Mouse (Mus musculus): ENCODE results near the gene Ehmt1.
A peak's percentile ranks its signal among the peaks of the same experiment; 100 is the strongest.
"Not testable (repeated sequence)": the region's sequence is repeated elsewhere in the genome, so short reads cannot be mapped to it uniquely, and the experiment has no call there.

Gene Ehmt1

DNA sequence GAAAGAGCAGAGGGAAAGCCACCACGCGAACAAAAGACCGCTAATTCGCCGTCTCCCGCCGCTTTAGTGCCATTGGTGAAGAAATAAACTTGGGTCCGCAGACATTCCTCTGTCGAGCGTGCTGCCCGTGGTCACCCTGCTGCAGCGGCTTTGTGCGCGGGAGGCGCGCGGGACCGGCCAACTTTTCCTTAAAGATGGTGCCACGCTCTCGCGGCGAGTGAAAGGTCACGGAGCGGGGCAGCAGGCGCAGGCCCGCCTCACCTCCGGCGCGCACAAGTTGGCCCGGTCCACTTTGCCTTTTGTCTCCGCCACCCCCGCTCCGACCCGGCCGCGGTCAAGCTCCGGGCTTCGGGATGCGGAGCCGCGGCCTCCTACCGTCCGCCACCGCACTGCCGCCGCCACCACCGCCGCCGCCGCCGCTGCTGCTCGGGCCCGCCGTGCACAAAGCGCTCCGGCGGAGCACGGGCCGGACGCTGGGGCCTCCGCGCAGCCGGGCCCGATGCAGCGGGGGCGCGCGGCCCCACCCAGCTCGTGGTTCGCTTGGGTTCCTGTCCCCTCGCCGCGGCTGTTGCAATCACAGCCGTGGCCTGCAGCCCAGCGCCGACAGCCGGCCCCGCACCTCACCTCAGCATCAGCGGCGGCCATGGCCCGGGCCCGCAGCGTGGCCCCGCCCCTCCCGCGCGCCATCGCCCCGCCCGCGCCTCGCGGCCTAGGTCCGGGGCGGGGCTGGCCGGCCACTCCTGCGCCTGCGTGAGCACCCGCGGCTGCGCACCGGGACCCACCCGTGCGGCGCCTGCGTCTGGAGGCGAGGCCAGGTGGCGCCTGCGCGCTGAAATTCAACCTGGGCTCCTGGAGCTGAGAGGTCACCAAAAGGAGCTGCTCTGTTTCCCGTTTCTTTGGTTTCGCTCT lies at the start of gene Ehmt1:
Gene Ehmt1, minus strand, starts transcription at position 685 of the 909 bp plus-strand sequence.
- peak; percentile 89 to 94 for DNase-seq (ENCODE audit: low spot score in 2 of 2)

GRCm38 (mm10) chr2:24962304-24963000 lies 43.0 kb upstream of the Ehmt1 start, which contains the start of gene Dph7:
TSS of gene Dph7 (plus strand) at chr2:24962400.
- peak; percentile 79 to 86 for DNase-seq (ENCODE audit: low spot score in 2 of 2)

GRCm38 (mm10) chr2:24960910-24961309 lies 41.5 kb upstream of the Ehmt1 start:
- no peak for DNase-seq (ENCODE audit: low spot score in 2 of 2)

GRCm38 (mm10) chr2:24952537-24953055 lies 33.2 kb upstream of the Ehmt1 start:
- no peak for DNase-seq (ENCODE audit: low spot score in 2 of 2)

DNA sequence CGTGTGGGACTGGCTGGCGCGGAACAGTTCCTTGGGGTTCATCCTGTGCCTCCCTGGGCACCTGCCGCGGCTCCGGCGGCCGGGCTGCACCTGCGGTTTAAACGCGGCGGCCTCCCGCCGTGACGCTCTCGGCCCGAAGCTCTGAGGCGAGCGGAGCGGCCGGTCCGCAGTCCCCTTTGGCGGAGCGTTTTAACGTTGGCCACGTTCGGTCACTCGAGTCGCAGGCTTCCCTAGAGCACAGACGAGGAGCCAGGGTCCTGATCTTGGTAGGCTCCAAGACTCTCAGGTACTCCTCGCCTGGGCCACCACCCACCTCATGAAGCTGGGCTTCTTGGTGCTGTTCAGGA lies 30.7 kb upstream of the Ehmt1 start:
- no peak for DNase-seq (ENCODE audit: low spot score in 2 of 2)

DNA sequence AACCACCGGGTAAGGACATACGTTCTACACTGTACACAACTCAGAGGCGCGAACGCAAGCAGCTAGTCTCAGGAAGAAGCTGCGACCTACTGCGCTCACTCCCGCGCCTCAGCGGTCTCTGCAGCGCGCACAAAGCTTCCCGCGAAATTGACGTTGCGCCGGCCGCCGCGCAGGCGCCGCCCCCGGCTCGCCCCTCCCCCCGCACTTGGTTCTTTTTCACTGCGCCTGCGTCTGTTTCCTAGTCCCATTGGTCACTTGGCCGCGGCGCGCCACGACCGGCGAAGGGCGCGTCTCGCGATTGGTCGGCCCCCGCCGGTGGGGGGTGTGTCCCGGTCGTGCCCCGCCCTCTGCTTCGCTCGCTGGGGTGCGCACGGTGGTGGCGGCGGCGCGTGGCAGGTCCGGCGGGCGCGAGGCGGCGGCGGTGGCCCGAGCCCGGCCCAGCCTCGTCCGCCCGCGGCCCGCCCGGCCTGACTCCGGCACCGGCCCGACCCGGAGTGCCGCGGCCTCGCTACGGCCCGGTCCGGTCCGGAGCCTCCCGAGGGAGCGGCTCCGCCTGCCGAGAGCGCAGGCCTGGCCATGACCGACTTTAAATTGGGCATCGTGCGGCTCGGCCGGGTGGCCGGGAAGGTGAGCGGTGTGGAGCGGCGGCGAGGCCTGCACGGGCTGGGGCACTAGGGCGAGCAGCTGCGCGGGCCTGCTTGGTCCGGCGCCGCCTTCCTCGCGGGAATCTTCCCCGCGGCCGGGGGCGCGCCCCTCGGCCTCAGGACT lies 30.2 kb upstream of the Ehmt1 start, which contains the start of gene Zmynd19:
Gene Zmynd19, plus strand, starts transcription at position 372 of the 768 bp plus-strand sequence.
- peak; percentile 97 to 98 for DNase-seq (ENCODE audit: low spot score in 2 of 2)

DNA sequence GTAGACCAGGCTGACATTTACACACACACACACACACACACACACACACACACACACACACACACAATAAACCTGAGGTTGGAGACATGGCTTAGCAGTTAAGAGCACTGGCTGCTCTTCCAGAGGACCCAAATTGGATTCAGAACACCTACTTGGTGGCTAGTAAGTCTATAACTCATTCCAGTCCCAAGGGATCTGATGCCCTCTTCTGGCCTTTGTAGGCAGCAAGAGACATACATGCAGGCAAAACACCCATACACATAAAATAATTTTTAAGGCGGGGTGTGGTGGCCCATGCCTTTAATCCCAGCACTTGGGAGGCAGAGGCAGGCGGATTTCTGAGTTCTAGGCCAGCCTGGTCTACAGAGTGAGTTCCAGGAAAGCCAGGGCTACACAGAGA lies 24.9 kb upstream of the Ehmt1 start:
- DNase-seq (ENCODE audit: low spot score in 2 of 2) = not testable (repeated sequence)

GRCm38 (mm10) chr2:24942092-24942491 lies 22.7 kb upstream of the Ehmt1 start:
- DNase-seq (ENCODE audit: low spot score in 2 of 2) = no peak

DNA sequence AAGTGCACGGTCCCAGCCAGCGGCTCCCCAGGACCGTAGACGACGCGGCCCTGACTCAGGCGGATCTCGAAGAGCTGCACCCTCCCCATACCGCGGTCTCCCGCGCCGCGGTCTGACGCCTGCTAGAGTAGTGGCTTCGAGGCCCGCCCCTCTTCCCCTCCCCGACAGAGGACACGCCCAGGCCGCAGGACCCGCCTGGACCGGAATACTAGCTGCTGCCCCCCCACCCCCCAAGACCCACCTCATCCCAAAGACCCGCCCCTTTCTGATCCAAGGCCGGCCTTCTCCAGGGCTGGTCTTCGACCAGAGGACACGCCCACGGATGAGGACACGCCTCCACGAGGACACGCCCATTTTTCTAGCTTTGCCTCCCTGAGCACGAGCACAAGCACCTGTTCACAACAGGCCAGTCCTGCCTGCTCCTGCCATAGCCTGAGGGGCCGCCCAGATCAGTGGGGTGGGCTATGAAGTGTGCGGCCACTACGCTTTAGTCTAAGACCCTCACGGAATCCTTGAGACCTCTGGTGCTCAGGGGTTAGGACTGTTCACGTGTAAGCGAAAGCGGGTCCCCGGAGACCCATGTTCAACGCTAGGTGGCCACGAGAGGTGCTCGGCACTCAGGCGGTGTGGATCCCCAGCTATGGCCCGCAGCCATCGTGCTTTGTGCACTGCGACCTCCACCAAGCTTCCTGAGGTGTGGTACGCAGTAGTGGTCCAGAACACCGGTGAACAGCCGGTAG lies 15.8 kb upstream of the Ehmt1 start, which contains the start of gene Arrdc1:
Gene Arrdc1, minus strand, starts transcription at position 196 of the 740 bp plus-strand sequence.
- DNase-seq (ENCODE audit: low spot score in 2 of 2) = peak; percentile 92

- peak in 1 of 2 experiments; percentile 12 for DNase-seq (ENCODE audit: low spot score in 2 of 2)
These were observed 15.1 kb upstream of the Ehmt1 start for GRCm38 (mm10) chr2:24934441-24934963.

DNA sequence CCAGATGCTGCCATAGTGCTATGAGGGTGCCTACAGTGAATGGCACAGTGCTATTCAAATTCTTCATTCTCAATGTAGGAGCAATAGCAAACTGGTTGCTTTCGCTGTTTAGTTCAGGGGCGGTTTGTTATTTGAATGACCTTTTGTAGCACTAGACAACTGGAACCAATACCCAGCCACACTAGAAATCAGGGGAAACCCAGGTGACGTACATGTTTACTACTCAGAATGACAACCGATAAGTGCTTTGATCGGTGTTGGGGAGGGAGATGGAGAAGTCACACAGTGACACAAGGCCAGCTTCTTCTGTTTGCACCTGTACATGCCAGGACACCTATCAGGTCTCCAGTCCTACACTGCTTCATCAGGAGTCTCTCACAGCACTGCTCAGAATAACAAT lies 10.2 kb upstream of the Ehmt1 start:
- no peak for DNase-seq (ENCODE audit: low spot score in 2 of 2)

DNA sequence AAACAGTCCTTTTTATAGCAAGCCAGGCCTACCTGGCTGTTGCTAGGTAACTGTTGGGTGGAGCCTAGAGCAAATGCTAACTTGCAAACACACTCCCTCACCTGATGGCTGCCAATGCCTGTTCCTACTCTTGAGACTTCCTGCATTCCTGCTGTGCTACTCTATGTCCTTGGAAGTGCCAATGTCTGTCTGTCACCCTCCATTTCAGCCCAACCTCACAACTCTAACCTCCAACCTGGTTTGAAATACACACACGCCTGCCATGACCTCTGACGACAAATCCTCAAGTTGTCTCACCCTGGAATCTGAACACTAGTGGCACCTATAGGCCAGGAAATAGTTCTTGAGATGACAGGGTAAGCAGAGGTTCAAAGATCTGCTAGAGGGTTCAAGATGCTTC lies 9.7 kb upstream of the Ehmt1 start:
- DNase-seq (ENCODE audit: low spot score in 2 of 2) = no peak

DNA sequence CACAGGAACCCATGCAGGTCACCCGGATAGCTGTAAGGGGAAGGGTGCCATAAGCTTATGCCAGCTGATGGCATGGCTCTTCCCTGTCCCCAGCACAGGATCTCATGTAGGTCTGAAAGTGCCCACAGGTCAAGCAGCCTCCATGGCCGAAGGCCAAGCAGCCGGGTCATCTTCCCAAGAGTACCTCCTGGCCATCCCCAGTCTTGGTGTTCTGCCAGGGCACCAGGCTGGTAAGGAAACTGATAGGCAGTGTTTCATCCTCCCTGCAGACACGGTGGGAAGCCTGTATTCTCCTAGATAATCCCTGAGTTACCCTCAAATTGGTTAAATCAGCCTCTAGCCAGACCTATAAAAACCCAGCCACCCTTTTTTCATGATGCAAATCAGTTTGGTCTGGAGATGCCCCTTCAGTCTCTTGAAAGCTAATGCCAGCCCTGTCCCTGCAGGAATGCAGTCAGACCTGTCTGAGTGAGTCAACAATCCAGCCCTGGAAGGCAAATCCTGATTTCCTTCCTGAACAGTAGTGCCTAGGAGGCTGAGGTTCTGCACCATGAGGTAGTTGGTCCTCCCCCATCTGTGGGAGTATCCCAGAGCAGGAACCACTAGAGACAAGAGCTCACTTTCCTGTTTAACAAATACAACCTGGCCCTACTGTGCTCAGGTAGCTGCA lies 8.5 kb upstream of the Ehmt1 start:
- DNase-seq (ENCODE audit: low spot score in 2 of 2) = no peak

DNA sequence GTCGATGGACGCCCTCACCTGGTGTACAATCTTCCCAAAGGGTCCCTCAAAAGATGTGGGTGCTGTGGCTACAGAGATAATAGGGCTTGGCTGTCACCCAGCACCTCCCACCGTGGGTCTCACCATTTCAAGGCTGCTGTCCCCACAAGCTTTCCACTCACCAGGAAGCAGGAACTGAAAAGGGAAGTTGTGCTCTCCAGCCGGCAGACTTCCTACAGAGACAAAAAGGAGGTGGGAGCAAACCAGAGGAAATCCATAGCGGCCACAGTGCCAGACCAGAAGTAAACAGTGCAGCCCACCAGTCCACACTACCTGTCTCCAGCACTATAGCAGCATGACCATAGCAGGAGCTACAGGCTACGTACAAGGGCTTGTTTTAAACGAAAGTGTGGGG lies 7.5 kb upstream of the Ehmt1 start:
- DNase-seq (ENCODE audit: low spot score in 2 of 2) = no peak

DNA sequence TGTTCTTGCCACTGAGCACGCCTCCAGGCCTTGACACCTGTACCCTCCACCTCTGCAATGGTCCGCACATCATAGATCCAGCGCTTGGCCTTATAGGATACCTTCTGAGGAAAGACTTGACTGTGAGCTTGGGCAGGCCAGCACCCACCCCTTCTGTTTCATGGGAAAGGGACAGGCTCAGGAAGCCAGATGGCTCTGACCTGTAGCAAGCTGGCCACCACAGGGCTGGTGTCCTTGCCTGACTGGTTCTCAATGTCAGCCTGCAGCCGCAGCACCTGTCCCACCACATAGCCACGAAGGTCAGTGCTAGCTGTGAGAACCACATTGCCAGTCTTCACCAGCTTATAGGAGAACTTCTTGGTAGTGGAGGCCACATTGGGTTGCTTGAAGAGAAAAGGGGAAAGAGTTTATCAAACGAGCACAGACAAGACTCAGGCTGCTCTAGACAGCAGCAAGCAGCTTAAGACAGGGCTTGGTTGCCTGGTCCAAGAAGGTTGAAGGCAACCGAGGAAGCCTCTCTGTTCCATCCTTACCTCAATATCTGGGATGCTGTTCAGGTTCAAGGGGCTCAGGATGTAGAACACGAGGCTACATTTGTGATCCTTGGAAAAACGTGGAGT lies 7.0 kb upstream of the Ehmt1 start:
- DNase-seq (ENCODE audit: low spot score in 2 of 2) = no peak

DNA sequence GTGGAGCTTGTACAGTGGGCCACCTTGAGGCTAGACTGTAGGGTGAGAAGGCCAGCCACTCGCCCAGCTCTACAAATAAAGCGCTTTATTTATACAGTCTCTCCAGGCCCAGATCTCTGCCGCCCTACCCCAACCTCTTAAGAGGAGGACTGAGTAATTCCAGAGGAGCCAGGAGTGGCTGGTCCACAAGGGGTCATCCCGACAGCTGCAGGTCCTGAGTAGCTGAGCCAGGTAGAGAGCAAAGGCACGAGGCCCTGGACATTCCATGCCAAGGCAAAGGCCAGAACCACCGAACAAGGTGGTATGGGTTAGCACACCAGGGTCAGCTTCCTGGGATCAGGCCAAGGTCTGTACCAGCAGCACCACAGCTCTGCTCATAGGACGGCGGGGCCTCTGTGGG lies 5.9 kb upstream of the Ehmt1 start:
- no peak for DNase-seq (ENCODE audit: low spot score in 2 of 2)

GRCm38 (mm10) chr2:24923561-24923960 lies 4.1 kb upstream of the Ehmt1 start:
- DNase-seq (ENCODE audit: low spot score in 2 of 2) = no peak

DNA sequence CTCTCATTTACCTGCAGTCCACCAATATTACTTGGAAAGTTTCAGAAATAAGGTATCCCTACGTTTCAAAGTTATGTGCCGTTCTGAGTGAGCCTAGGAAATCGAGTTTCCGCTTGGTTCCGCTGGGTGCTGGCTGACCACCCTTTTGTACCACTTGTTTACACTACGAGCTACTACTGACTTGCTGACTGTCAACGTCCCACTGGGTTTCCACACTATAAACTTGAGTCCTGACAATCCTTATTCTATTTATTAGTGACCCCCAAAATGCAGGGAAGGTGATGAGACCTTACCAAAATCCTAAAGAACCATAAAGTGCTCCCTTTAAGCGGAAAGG lies 393 bp upstream of the Ehmt1 start:
- no peak for DNase-seq (ENCODE audit: low spot score in 2 of 2)

DNA sequence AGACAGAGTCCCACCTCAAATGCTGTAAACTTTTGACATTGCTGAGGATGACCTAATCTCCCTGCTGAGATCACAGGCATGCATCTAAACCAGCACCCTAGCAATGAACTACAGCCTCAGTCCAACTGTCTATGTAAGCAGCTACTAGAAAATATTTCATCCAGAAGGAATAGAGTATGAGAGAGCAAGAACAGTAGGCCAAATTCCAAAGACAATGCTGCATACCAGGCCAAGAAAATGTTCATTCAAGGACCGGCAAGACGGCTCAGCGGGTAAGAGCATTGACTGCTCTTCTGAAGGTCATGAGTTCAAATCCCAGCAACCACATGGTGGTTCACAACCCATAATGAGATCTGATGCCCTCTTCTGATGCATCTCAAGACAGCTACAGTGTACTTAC lies 4.7 kb downstream of the Ehmt1 start:
- DNase-seq (ENCODE audit: low spot score in 2 of 2) = no peak

- no peak for DNase-seq (ENCODE audit: low spot score in 2 of 2)
These were observed 6.8 kb downstream of the Ehmt1 start for GRCm38 (mm10) chr2:24912589-24912988.
